Mouse (Mus musculus) cerebellum, adult (tissue): ENCODE measurements at regions not wholly inside any gene's neighbourhood (a gene's known extent, or its start where the extent isn't known, plus 50 kb on each side); places are given as distances from the start of the nearest gene placed in this dataset.

ENCODE experiments used
- ATAC-seq: cut with Nextera tagmentation; 2 replicates; pipeline ENCODE4 v1.9.2; 2017; ENCODE audit warnings: mild to moderate bottlenecking, moderate library complexity, mixed read lengths; ENCODE audit not compliant: insufficient number of reproducible peaks, low FRiP score, low TSS enrichment

- ATAC-seq: no peak
These were observed 284.3 kb upstream of the Adgrl4 start for GRCm38 (mm10) chr3:151153340-151153739.

- no peak for ATAC-seq
These were observed 277.2 kb upstream of the Adgrl4 start for GRCm38 (mm10) chr3:151160516-151160915.

- ATAC-seq: no peak
These were observed 255.6 kb upstream of the Adgrl4 start for GRCm38 (mm10) chr3:151182132-151182531.

GRCm38 (mm10) chr3:151192092-151192491, 245.6 kb upstream of the Adgrl4 start:
- no peak for ATAC-seq

- no peak for ATAC-seq
These were observed 226.7 kb upstream of the Adgrl4 start for GRCm38 (mm10) chr3:151210978-151211377.

- ATAC-seq: no peak
These were observed 220.8 kb upstream of the Adgrl4 start for GRCm38 (mm10) chr3:151216764-151217502.

GRCm38 (mm10) chr3:151222407-151222806, 215.3 kb upstream of the Adgrl4 start:
- ATAC-seq: 0 out of 2 replicates have a peak, but pooled peaks have one; percentile 38

- no peak for ATAC-seq
These were observed 185.2 kb upstream of the Adgrl4 start for GRCm38 (mm10) chr3:151252458-151252857.

- ATAC-seq: no peak
These were observed 174.9 kb upstream of the Adgrl4 start for GRCm38 (mm10) chr3:151262821-151263220.

- no peak for ATAC-seq
These were observed 172.0 kb upstream of the Adgrl4 start for GRCm38 (mm10) chr3:151265658-151266057.

- no peak for ATAC-seq
These were observed 168.2 kb upstream of the Adgrl4 start for GRCm38 (mm10) chr3:151269514-151269913.

- no peak for ATAC-seq
These were observed 153.9 kb upstream of the Adgrl4 start for GRCm38 (mm10) chr3:151283829-151284228.

- ATAC-seq: peak; percentile 91
These were observed 143.6 kb upstream of the Adgrl4 start for GRCm38 (mm10) chr3:151293981-151294605.

GRCm38 (mm10) chr3:151294606-151295005, 143.1 kb upstream of the Adgrl4 start:
- ATAC-seq: peak; percentile 11; the same call in 1 of the 2 replicates

- no peak for ATAC-seq
These were observed 142.7 kb upstream of the Adgrl4 start for GRCm38 (mm10) chr3:151295027-151295426.

GRCm38 (mm10) chr3:151298325-151298724, 139.4 kb upstream of the Adgrl4 start:
- peak; percentile 56; the same call in 1 of the 2 replicates for ATAC-seq

- ATAC-seq: no peak
These were observed 132.3 kb upstream of the Adgrl4 start for GRCm38 (mm10) chr3:151305402-151305801.

GRCm38 (mm10) chr3:151307975-151308374, 129.7 kb upstream of the Adgrl4 start:
- no peak for ATAC-seq

- ATAC-seq: no peak
These were observed 113.9 kb upstream of the Adgrl4 start for GRCm38 (mm10) chr3:151323835-151324234.

- no peak for ATAC-seq
These were observed 107.9 kb upstream of the Adgrl4 start for GRCm38 (mm10) chr3:151329801-151330200.

GRCm38 (mm10) chr3:151331906-151332305, 105.8 kb upstream of the Adgrl4 start:
- ATAC-seq: no peak

- no peak for ATAC-seq
These were observed 105.4 kb upstream of the Adgrl4 start for GRCm38 (mm10) chr3:151332317-151332687.
